Mouse (Mus musculus) gonadal fat pad, adult 2 months (tissue): ENCODE data around the gene Eid1. TPM values are rescaled to one million over a fixed set of nuclear protein-coding genes. Genes with fewer than 3 reads are reported as not detected.

Source experiments
- polyA plus RNA-seq: library from polyadenylated mRNA; depleted of rRNA; stranded (reverse); fragments of >200 nt; gene quantifications from 2 replicates; pipeline ENCODE4 v1.2.3, GENCODE M21; 2012; rRNA removed

Eid1 gene
- polyA plus RNA-seq, 1 experiment, result 26.7 TPM

Other genes with a start within 250 kb of the Eid1 start
- gene Gm9913, start 168.0 kb upstream of the Eid1 start, polyA plus RNA-seq, result 0.19 and 0.27 TPM in 2 replicates
- gene Fbn1, start 165.1 kb upstream of the Eid1 start, polyA plus RNA-seq, result 28.9 and 34.6 TPM in 2 replicates
- gene Cep152, start 48.0 kb upstream of the Eid1 start, polyA plus RNA-seq, result 1.2 TPM in 2 replicates
- gene Shc4, start 51.1 kb downstream of the Eid1 start, polyA plus RNA-seq, result 8.9 and 14.2 TPM in 2 replicates
- gene Secisbp2l, start 109.8 kb downstream of the Eid1 start, polyA plus RNA-seq, result 17.2 and 31.7 TPM in 2 replicates
- 29.7 and 30.2 TPM in 2 replicates for gene Galk2, start 186.0 kb downstream of the Eid1 start, polyA plus RNA-seq
- 14.8 and 16.4 TPM in 2 replicates for gene Cops2, start 186.0 kb downstream of the Eid1 start, polyA plus RNA-seq